Mouse (Mus musculus): ENCODE data around the gene Rnpepl1.

Rnpepl1 gene

GRCm38 (mm10) chr1:92907632-92908360 is 2.8 kb upstream of the Rnpepl1 start:
- DNase-seq, result no peak

DNA sequence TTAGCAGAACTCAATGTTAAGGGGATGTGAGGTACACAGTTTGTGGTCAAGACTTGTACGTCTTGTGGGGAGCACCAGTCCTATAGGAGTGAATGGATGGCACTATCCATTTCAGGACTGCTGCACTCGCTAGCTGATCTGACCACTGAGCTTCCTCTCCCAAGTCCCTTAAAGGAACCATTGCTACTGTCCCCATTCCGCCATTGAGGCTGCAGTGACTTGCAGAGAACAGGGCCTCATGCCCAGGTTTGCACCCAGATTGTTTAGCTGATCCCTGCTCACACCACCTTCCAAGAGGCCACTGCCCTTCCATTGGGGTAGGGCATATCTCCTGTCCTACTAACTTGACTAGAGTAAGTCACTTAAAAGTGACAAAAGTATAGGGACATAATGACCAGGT is 1.9 kb upstream of the Rnpepl1 start:
- DNase-seq, result no peak

- peak; percentile 24 to 46 for DNase-seq
Measured at GRCm38 (mm10) chr1:92909068-92909467, 1.5 kb upstream of the Rnpepl1 start.

- DNase-seq, result peak; percentile 59 to 73
Measured at GRCm38 (mm10) chr1:92910925-92911720, 540 bp downstream of the Rnpepl1 start.

- DNase-seq, result peak; percentile 24 to 53
Measured at GRCm38 (mm10) chr1:92911721-92912138, 1.1 kb downstream of the Rnpepl1 start.

DNA sequence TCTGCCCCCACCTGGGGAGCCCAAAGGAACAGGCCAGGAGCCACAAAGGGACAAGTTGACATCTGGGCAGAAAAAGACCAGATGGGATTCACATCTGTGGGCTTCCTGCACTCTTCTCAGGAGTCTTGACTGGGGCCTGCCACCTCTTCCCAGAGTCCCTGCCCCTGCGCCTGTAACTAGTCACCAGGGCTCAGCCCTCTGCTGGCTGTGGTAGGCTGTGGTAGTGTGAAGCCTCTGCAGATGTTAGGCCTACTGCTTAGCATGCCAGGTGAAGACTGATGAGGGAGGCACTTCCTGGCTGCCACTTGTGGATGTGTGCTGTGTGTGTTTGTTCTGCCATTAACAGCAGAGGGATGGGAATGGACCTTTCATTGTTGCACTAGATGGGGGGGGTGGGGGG is 1.7 kb downstream of the Rnpepl1 start:
- peak in 1 of 2 experiments; percentile 44 for DNase-seq

DNA sequence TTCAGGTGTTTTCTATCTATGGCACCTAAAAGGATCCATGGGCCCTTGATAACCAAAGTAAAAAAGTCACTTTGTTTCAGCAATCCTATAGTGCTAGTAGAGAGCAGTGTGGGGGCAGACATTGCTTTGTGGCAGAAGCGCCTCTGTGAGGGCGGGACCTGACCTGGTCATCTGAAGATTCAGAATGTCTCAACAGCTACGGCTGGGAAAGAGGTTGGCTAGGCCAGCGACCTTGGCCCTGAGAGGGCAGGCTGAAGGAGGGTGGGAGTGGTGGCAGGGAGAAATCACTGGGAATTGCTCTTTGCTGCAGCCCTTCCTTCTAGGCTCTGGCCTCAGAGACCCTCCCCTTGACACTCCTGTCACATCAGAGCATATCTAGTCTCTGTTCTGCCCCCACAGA is 3.7 kb downstream of the Rnpepl1 start:
- no peak for DNase-seq

- DNase-seq, result peak in 1 of 2 experiments; percentile 19
Measured at GRCm38 (mm10) chr1:92914993-92915392, 4.4 kb downstream of the Rnpepl1 start.

GRCm38 (mm10) chr1:92916725-92917124 is 6.1 kb downstream of the Rnpepl1 start:
- peak in 1 of 2 experiments; percentile 36 for DNase-seq

GRCm38 (mm10) chr1:92919151-92919550 is 8.6 kb downstream of the Rnpepl1 start:
- DNase-seq, result peak in 1 of 2 experiments; percentile 30

DNA sequence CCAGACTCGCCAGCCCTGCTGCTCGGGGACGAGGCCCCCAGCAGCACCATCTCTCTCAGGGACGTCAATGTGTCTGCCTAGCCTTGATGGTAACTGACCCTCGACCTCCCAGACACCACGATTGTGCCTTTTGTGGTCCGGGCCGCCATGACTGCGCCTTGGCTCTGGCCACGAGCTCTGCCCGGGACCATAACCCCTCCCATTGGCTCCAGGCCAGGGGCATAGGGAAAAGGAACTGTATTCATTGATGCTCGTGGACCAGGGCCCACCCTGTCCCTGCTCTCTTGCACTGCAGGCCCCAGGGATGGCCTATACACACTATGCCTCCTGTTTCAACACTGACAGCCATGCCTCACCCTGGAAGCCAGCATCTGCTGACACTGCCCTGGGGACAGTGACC is 9.2 kb downstream of the Rnpepl1 start:
- peak; percentile 27 to 48 for DNase-seq

- DNase-seq, result peak in 1 of 2 experiments; percentile 22
Measured at GRCm38 (mm10) chr1:92920474-92921200, 10.1 kb downstream of the Rnpepl1 start.

GRCm38 (mm10) chr1:92921496-92921895 is 10.9 kb downstream of the Rnpepl1 start:
- DNase-seq, result peak in 1 of 2 experiments; percentile 22

- DNase-seq, result peak; percentile 77 to 86
Measured at GRCm38 (mm10) chr1:92930171-92930706, 19.7 kb downstream of the Rnpepl1 start.

- DNase-seq, result peak in 1 of 2 experiments; percentile 29
Measured at GRCm38 (mm10) chr1:92933611-92934010, 23.0 kb downstream of the Rnpepl1 start.

DNA sequence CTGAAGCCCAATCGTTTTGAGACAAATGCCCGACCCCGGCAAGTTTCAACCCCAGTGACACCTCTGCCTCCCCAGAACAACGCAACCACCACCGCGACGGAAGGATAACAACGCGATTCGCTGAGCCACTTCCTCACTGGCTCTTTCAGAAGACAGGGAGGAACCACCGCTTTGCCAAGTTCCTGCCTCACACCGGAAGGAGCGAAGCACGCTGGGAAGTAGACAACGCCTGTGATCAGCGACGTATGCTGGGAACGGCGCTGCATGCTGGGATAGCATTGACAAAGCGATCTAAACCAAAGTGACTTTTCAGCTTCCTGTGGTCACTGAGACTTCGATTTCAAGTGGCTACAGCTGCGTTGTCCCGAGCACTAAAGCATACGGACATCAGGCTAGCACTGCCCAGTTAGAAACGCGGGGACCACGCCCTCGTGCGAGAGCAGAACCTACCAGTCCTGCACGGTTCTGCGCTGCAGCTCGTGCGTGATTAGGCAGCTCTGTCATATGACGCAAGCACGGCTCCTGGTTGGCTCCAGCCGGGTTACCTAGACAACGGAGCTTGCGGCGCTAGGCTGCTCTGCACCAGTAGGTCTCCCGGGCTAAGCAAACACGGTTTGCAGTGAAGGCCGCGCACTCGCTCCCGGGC is 23.7 kb downstream of the Rnpepl1 start, which contains the start of gene Capn10:
TSS of gene Capn10 (plus strand) at position 195 of the 646 bp plus-strand sequence.
- DNase-seq, result peak; percentile 95 to 98

DNA sequence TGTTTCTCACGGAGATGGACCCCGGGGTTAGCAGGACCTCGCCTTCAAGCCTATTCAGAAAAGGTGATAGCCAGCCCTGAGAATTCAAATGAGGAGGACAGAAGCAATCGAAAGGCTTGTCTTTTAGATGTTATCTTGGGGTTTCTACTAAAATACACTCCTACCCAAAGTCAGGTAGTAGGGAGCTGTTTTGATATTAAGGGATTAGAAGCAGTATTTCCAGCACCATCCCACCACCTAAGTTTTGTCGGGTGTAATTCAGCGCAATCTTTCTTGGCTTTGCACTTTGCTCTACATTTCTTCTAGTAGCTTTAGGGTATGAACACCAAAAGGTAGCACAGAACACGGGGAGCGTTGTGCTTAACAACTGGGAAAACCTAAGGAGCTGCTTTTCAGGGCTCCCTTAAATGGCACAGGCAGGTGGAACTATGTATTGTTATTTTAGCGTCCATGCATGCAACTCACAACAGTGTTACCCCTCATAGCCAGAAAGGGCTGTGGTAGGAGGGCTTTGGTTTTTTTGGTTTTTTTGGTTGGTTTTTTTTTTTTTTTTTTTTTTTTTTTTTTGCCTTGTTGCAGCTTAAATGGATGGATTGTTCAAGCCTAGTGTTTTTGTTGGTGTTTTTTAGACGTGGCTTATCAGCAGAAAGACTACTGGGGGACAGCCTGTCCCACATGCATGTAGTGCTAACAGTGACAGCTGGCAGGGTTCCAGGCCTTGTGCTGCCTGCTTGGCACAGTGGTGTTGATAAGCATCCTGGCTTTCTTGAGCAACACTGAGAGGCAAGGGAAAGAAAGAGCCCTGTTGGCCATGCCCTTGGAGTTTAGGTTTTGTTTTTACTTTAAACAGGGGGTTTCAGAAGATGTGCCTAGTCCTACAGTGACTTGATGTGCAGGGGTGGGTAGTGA is 24.7 kb downstream of the Rnpepl1 start:
- peak; percentile 75 to 77 for DNase-seq

DNA sequence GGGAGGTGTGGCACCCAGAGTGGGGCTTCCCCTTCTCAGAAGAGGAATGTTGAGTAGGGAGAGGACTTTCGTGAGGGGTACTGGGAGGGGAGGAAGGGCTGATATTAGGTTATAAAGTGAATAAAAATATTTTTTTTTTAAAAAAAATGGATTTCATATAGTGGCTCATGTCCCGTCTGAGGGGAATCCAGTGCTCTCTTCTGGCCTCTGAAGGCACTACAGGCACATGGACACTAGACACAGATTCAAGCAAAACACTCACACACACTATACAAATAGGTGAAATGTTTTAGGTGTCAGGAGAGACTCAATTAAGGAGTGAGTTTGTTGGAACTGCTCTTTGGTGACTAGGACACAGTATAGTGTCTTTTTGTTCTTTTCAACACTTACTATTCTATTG is 25.4 kb downstream of the Rnpepl1 start:
- DNase-seq, result peak in 1 of 2 experiments; percentile 24

DNA sequence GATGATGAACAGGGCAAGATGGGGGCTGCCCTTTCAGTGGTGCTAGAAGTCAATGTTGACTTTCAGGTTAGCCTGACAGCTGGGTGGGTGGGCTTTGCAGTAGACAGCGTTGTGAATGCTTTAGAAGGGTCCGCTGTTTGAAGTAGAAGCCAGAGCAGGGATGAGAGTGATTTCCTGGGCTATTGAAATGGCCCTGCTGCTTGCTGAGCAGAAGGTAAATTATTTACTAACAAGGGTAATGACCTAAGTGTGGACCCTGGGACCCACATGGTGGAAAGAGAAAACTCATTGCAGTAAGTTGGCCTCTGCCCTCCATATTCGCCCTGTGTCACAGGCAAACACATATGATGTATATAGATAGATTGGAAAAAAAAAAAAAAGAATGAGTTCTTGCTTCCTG is 25.9 kb downstream of the Rnpepl1 start:
- peak; percentile 29 to 54 for DNase-seq

DNA sequence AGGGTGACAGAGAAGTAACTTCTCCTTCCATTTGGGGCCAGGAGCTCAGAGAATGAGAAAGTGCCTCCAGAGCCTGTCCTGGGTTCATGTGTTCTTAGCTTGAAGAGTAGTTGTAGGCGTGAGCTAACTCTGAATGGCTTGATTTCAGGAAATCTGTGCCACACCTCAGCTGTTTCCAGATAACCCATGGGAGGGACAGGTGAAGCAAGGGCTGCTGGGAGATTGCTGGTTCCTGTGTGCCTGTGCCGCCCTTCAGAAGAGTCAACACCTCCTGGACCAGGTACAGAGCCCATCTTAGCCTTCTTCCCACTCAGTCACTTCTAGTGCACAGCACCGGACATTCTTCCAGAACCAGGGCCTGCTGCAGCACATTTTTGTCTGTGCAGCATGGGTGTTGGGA is 27.2 kb downstream of the Rnpepl1 start:
- DNase-seq, result no peak

DNA sequence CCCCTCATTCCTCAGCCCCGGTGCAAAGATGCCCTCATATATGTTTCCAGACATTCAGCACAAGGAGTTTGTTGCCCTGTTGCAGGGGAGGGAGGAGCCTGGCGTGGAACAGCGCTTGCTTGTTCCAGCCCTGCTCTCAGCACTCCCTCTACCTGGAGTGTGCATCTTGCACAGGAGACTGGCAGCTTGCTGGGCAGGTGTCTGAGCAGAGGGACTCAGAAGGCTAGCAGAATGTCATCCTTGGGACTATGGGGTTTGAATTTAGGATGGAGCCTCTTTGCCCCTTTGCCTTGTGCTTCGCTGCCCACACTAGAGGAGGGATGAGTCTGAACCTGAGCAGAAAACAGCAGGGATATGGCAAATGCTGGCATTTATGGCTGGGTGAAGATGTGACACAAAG is 29.2 kb downstream of the Rnpepl1 start:
- no peak for DNase-seq

Measured in kidney, postnatal 25 days (tissue).